Mouse (Mus musculus): ENCODE results near the gene 2210011C24Rik.

DNA sequence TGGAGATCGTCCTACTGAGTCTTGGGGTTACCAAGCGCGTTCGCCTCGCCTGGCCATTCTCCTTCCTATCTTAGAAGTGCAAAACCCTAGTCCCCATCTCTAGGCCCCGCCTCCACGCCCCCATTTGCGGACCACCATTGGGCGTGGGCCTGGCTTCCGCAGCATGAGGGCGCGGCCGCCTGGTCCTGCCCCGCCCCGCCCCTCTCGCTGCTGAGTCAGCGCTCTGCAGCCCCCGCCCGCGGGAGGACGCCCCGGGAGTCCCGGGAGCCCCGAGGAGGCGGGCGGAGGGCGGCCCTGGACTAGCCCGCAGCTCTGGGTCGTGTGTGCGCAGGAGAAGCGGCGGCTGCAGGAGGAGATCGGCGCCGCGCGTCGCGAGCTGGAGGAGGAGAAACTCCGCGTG, 13.9 kb upstream of the 2210011C24Rik start:
- no peak for TF ChIP-seq CTCF (IDR thresholded peaks at IDR 0.05)
- TF ChIP-seq EP300 (IDR thresholded peaks at IDR 0.05), result no peak

Data from lung, postnatal 0 days (tissue).